ENCODE assay signal across 8 mouse cellular contexts in genomic region chr9:38718102-38718501, GRCm38 (mm10). TPM values are rescaled to one million over a fixed set of nuclear protein-coding genes. Genes with fewer than 3 reads are reported as not detected.
A peak's percentile ranks its signal among the peaks of the same experiment; 100 is the strongest.
DNase-seq lines count a peak whose midpoint lies in the region; ATAC-seq and TF ChIP-seq lines count a peak whose summit lies in the region.

Gene Vwa5a, plus strand, starts transcription at chr9:38718268.

- no peaks in the 10 kb centered on the region for H3K27me3 ChIP-seq in heart, postnatal 0 days (ENCODE audit: control insufficient read depth, insufficient read depth, low read length)
- no peaks in the 10 kb centered on the region for H3K27me3 ChIP-seq in midbrain, embryonic 12.5 days

- H3K36me3 ChIP-seq in heart, postnatal 0 days (replicated peaks; ENCODE audit: control insufficient read depth, insufficient read depth, low read length): peaks cover 9% of the 10 kb centered on the region
- no peaks in the 10 kb centered on the region for H3K36me3 ChIP-seq in midbrain, embryonic 12.5 days

- H3K4me1 ChIP-seq in heart, postnatal 0 days (ENCODE audit: control insufficient read depth, insufficient read depth): peaks cover 9% of the 10 kb centered on the region; the same call in 1 of the 2 replicates
- peaks cover 6% of the 10 kb centered on the region; the same call in 1 of the 2 replicates for H3K4me1 ChIP-seq in midbrain, embryonic 12.5 days

- no peak for TF ChIP-seq EP300 in heart, postnatal 0 days (IDR thresholded peaks at IDR 0.05; ENCODE audit: low read depth)

- peak; percentile 82 for ATAC-seq in frontal cortex, adult (ENCODE audit: low TSS enrichment)
- ATAC-seq in heart, postnatal 0 days (ENCODE audit: insufficient read depth, low read depth): peak; percentile 85; the same call in 1 of the 2 replicates
- no peak for ATAC-seq in midbrain, embryonic 12.5 days (ENCODE audit: low FRiP score, low read depth)

- TF ChIP-seq CTCF in heart, postnatal 0 days (IDR thresholded peaks at IDR 0.05; ENCODE audit: low read depth): no peak

- peak within 1 kb of the TSS; percentile 90 for H3K27ac ChIP-seq in heart, postnatal 0 days (ENCODE audit: low read depth)
- H3K27ac ChIP-seq in midbrain, embryonic 12.5 days (replicated peaks): no peak within 1 kb of the TSS

- H3K9me3 ChIP-seq in heart, postnatal 0 days (replicated peaks; ENCODE audit: control insufficient read depth, low read length): no peaks in the 10 kb centered on the region
- no peaks in the 10 kb centered on the region for H3K9me3 ChIP-seq in midbrain, embryonic 12.5 days

- H3K4me2 ChIP-seq in heart, postnatal 0 days (ENCODE audit: low read depth, low read length): peak within 1 kb of the TSS; percentile 69
- peak within 1 kb of the TSS; percentile 49 for H3K4me2 ChIP-seq in midbrain, embryonic 12.5 days (replicated peaks)

- 2% methylated on average over 4 of the region's 4 CpGs for WGBS in heart, postnatal 0 days
- WGBS in midbrain, embryonic 12.5 days: 1% methylated on average over 4 of the region's 4 CpGs

- DNase-seq in frontal cortex, postnatal 25 days (ENCODE audit: low spot score in 2 of 2): no peak
- peak; percentile 56 for DNase-seq in adrenal gland, adult 2 months
- DNase-seq in fibroblast of lung, adult 2 months (ENCODE audit: low read depth): peak; percentile 56
- DNase-seq in heart, postnatal 0 days (ENCODE audit: low spot score): peak; percentile 89
- DNase-seq in layer of hippocampus, postnatal 25 days (ENCODE audit: extremely low spot score in 1 of 2, low spot score in 1 of 2): no peak
- no peak for DNase-seq in spleen, adult 12 weeks (ENCODE audit: low spot score)

- peak within 1 kb of the TSS; percentile 89 for H3K4me3 ChIP-seq in heart, postnatal 0 days (ENCODE audit: low read depth, low read length)
- peak within 1 kb of the TSS; percentile 42 for H3K4me3 ChIP-seq in midbrain, embryonic 12.5 days

- H3K9ac ChIP-seq in heart, postnatal 0 days (replicated peaks; ENCODE audit: low read depth, low read length): peak within 1 kb of the TSS; percentile 78
- peak within 1 kb of the TSS; percentile 43; the same call in 1 of the 2 replicates for H3K9ac ChIP-seq in midbrain, embryonic 12.5 days (replicated peaks)

RNA-seq across cellular contexts. Expression of gene Vwa5a, which starts in this region (rescaled TPM):
- 10 to 100 TPM; 38.3 to 56.7 TPM for total RNA-seq in adrenal gland, adult 2 months (2021)
- 7.1 and 8.0 TPM in 2 replicates for polyA plus RNA-seq in adrenal gland, adult 2 months (2012; rRNA removed)
- total RNA-seq in heart, postnatal 0 days (2014; rRNA removed; ENCODE audit: low replicate concordance): 33.4 and 43.1 TPM in 2 replicates
- polyA plus RNA-seq in heart, postnatal 0 days (2015; fragmentation: Nextera tagmentation; extraction: Ambion mirVana): 17.1 and 18.5 TPM in 2 replicates
- total RNA-seq in layer of hippocampus, postnatal 25 days (2021): 10 to 100 TPM; 10.4 to 11.5 TPM
- polyA plus RNA-seq in midbrain, embryonic 12.5 days (2016; fragmentation: Nextera tagmentation; extraction: Ambion mirVana): 7.9 and 9.0 TPM in 2 replicates

Comparison
In these comparisons a context has a peak if more than half of its experiments do, and no peak if none do; other contexts are left out.
1. DNase-seq: peak in adrenal gland, adult 2 months (single experiment), fibroblast of lung, adult 2 months (single experiment) and heart, postnatal 0 days (single experiment); none in frontal cortex, postnatal 25 days (0 of 2), layer of hippocampus, postnatal 25 days (0 of 2) and spleen, adult 12 weeks (single experiment).